Mouse (Mus musculus): Measurements from ENCODE around the gene Fam78a.

DNA sequence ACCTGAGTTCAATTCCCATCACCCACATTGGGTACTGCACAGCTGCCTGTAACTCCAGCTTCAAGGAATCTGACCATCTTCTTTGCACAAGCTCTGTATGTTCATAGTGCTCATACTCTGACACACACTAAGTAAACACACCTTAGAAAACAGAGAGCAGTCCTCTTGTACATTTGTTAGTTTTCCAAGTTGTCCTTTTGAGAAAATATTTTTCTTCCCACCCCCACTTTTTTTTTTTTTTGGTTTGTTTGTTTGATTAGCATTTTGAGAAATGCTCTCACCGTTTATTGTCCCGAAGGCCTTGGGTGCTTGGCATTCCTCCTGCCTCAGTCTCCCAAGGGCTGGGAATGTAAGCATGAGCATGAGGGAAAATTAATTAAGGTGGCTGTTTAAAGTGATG lies 76.3 kb downstream of the Fam78a start:
- no peak for TF ChIP-seq EP300 (IDR thresholded peaks at IDR 0.05; ENCODE audit: low read depth)
- no peak for TF ChIP-seq CTCF (IDR thresholded peaks at IDR 0.05; ENCODE audit: low read depth)

Measured in liver, postnatal 0 days (tissue).